Mouse (Mus musculus) E14TG2a.4 (cell line): ENCODE results near the gene Tenm2.

Experiments used
- CTCF ChIP-seq: conservative IDR thresholded peaks from 2 replicates; pipeline ENCODE4 v1.5.1; 2014; ENCODE audit warnings: low read length
- NANOG ChIP-seq: IDR thresholded peaks from 2 replicates; pipeline ENCODE4 v1.6.1; 2014; ENCODE audit warnings: borderline replicate concordance, low read length, mixed read lengths
- POU5F1 ChIP-seq: IDR thresholded peaks from 2 replicates; pipeline ENCODE4 v1.6.1; 2014; ENCODE audit warnings: low read length, borderline replicate concordance

- TF ChIP-seq CTCF, result peak; percentile 92
- no peak for TF ChIP-seq NANOG
- no peak for TF ChIP-seq POU5F1
These were observed 189.1 kb downstream of the Tenm2 start for GRCm38 (mm10) chr11:37046671-37047070.
